Mouse (Mus musculus) ES-E14 (cell line): Measurements from ENCODE around the gene St8sia1. TPM values are rescaled to one million over a fixed set of nuclear protein-coding genes. Genes with fewer than 3 reads are reported as not detected.

Source experiments
- DNase-seq: peaks from one replicate; pipeline ENCODE4 v3.0.0-alpha.2; 2013; ENCODE audit warnings: low read depth, low spot score
- H3K27ac ChIP-seq: 2 replicates; pipeline ENCODE4 v1.5.1; 2012; ENCODE audit warnings: low read depth, mild to moderate bottlenecking, low read length, moderate library complexity, mixed read lengths; ENCODE audit not compliant: poor library complexity, insufficient read depth, severe bottlenecking
- H3K36me3 ChIP-seq: 2 replicates; pipeline ENCODE4 v1.6.1; 2012; ENCODE audit warnings: mild to moderate bottlenecking, low read length, moderate library complexity, mixed read lengths; ENCODE audit not compliant: control insufficient read depth, poor library complexity, insufficient read depth, severe bottlenecking
- H3K4me1 ChIP-seq, 2 experiments: fragments of 150-350 bp in 1 of 2; sonication (generic) in 1 of 2; 2 replicates each; pipeline ENCODE4 v1.6.1; 2012; ENCODE audit warnings: low read length in 2 of 2, mild to moderate bottlenecking in 1 of 2, mixed read lengths in 1 of 2; ENCODE audit not compliant: control insufficient read depth in 2 of 2, insufficient read depth in 2 of 2, poor library complexity in 1 of 2
- H3K4me3 ChIP-seq, 2 experiments: fragments of 150-350 bp in 1 of 2; sonication (generic) in 1 of 2; 2 replicates each; pipeline ENCODE4 v1.5.1; 2012; ENCODE audit warnings: low read length in 2 of 2, low read depth in 1 of 2, mild to moderate bottlenecking in 1 of 2, mixed read lengths in 1 of 2; ENCODE audit not compliant: insufficient read depth in 1 of 2, poor library complexity in 1 of 2, severe bottlenecking in 1 of 2
- H3K9ac ChIP-seq: 2 replicates; pipeline ENCODE4 v1.6.1; 2012; ENCODE audit warnings: low read depth, mild to moderate bottlenecking, low read length, mixed read lengths; ENCODE audit not compliant: poor library complexity, insufficient read depth, severe bottlenecking
- H3K9me3 ChIP-seq: fragments of 150-350 bp; sonication (generic); 2 replicates; pipeline ENCODE4 v1.6.1; 2012; ENCODE audit warnings: low read depth, mild to moderate bottlenecking, low read length; ENCODE audit not compliant: control insufficient read depth, insufficient read depth
- CHD2 ChIP-seq: IDR thresholded peaks from 2 replicates; pipeline ENCODE4 v1.6.1; 2014; ENCODE audit warnings: mild to moderate bottlenecking, low read depth, low read length, inconsistent platforms
- HCFC1 ChIP-seq: IDR thresholded peaks from 2 replicates; pipeline ENCODE4 v1.6.1; 2012; ENCODE audit warnings: low read length, inconsistent platforms, borderline replicate concordance; ENCODE audit not compliant: insufficient read depth
- MAFK ChIP-seq: IDR thresholded peaks from 2 replicates; pipeline ENCODE4 v1.6.1; 2014; ENCODE audit warnings: mild to moderate bottlenecking, low read depth, low read length, inconsistent platforms; ENCODE audit not compliant: insufficient read depth
- ZC3H11A ChIP-seq: IDR thresholded peaks from 2 replicates; pipeline ENCODE4 v1.6.1; 2012; ENCODE audit warnings: low read depth, mild to moderate bottlenecking, inconsistent platforms, low read length, borderline replicate concordance
- ZNF384 ChIP-seq: IDR thresholded peaks from 2 replicates; pipeline ENCODE4 v1.6.1; 2012; ENCODE audit warnings: low read depth, low read length, inconsistent platforms
- in situ Hi-C, 2 experiments: fragments of 600-800 bp; cut with MboI; formaldehyde crosslinking; loops; one replicate each; pipeline ENCODE4 v1.15.1; 2025; ENCODE audit warnings: low sequenced_read_pairs in 2 of 2, inconsistent platforms in 1 of 2; ENCODE audit not compliant: unreplicated experiment in 2 of 2
- total RNA-seq: library from RNA; depleted of rRNA; stranded (reverse); fragments of 300-350 nt; gene quantifications from 2 replicates; pipeline ENCODE4 v1.2.3, GENCODE M21; 2012

St8sia1 gene
- total RNA-seq, 1 experiment = 8.2 TPM

DNA sequence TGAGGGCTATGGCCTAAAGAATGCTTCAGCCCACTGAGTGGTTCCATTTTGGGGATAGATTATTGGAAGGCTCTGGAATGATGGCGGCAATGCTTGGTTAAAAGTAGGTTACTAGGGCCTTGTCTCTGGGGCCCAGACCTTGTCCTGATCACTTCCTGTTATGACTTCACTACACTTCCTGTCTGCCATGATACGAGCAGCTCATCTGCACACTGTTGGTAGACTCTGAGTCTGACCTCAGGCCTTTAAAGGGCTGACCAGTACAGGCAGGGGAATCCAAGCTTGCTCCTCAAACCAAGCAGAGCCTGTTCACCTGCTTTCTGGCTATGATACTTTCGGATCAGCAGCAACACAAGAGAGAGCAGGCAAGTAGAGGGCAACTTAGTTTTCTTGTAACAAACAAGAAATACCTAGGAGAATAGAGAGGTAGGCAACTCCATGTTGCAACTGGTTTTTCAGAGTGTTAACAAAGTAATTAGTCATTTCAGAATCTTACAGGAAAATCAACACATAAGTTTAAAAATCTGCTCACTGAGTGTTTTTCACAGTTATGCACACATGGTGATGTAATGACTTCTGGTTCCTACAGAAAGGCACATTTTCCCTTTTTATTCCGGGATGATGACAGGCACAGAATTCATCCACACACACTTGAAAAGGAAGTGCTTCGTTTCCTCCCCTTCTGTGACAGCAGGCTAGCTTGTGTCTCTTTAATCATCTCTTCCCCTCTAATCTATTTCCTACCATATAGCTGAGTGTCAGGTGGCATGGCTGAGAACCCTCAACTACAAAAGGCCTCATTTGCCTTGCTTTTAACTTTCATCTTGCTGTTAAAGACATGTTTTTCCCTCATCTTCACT is 55.1 kb downstream of the St8sia1 start:
- no peak for DNase-seq
- no peak overlapping the region for H3K9ac ChIP-seq
- no peaks in the 10 kb centered on the region for H3K9me3 ChIP-seq
- H3K36me3 ChIP-seq = peaks cover 2% of the 10 kb centered on the region; the same call in 1 of the 2 replicates
- in situ Hi-C loops = no loop called here
- H3K4me3 ChIP-seq = no peak overlapping the region
- no peak overlapping the region for H3K27ac ChIP-seq
- no peaks in the 10 kb centered on the region for H3K4me1 ChIP-seq
- TF ChIP-seq MAFK (no peak), ZC3H11A (no peak), CHD2 (no peak), HCFC1 (no peak), ZNF384 (no peak)

DNA sequence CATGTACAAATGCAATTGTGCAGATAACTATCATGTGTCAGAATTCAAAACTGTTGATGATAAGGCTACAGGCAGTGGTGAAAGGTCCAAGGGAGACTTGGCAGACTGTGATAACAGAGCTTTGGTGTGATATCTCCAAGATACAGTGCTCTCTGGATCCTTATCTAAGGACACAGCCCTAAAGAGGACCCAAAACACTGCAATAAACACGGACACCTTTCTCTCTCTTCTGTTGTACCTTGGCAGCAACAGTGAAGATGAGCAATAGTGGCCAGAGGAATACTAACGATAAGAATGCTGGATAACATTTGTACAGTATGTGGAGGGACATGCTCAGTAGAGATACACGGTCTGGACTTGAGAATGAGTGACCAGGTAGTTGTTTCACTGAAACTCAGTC is 55.8 kb downstream of the St8sia1 start:
- in situ Hi-C loops = no loop called here

DNA sequence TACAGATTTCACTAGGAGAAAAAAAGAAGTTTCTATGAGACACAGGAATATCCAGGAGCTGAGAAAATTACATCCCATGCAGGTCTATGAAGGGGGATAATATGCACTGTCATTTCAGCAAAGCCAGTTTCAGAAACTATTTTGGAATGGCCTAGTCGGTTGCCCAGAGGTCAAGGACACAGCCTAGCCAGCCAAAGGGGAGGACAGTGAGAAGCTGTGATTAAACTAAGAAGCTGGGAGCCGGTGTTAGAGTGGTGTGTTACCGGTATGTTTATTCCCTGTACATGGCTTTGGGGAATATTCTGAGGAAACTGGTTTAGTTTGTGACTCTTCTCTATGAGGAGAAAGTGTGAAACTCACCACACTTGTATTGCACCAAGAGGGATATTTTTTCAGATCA is 68.9 kb downstream of the St8sia1 start:
- Histone ChIP-seq H3K36me3 (no peaks in the 10 kb centered on the region), H3K9ac (no peak overlapping the region), H3K4me3 (no peak overlapping the region), H3K27ac (no peak overlapping the region), H3K9me3 (no peaks in the 10 kb centered on the region), H3K4me1 (peaks cover 9 to 12% of the 10 kb centered on the region in 2 experiments)
- no peak for DNase-seq
- TF ChIP-seq HCFC1 = no peak
- no peak for TF ChIP-seq CHD2
- TF ChIP-seq ZC3H11A = no peak
- TF ChIP-seq MAFK = no peak
- TF ChIP-seq ZNF384 = no peak
- in situ Hi-C loops = no loop called here

More for the DNA sequence above, 55.8 kb downstream of the St8sia1 start:
- H3K4me3 ChIP-seq = no peak overlapping the region
- no peak for DNase-seq
- no peak overlapping the region for H3K27ac ChIP-seq
- H3K4me1 ChIP-seq = no peaks in the 10 kb centered on the region
- no peak overlapping the region for H3K9ac ChIP-seq
- TF ChIP-seq MAFK (no peak), CHD2 (no peak), ZNF384 (no peak), HCFC1 (no peak), ZC3H11A (no peak)
- H3K36me3 ChIP-seq = peaks cover 2% of the 10 kb centered on the region; the same call in 1 of the 2 replicates
- H3K9me3 ChIP-seq = no peaks in the 10 kb centered on the region

DNA sequence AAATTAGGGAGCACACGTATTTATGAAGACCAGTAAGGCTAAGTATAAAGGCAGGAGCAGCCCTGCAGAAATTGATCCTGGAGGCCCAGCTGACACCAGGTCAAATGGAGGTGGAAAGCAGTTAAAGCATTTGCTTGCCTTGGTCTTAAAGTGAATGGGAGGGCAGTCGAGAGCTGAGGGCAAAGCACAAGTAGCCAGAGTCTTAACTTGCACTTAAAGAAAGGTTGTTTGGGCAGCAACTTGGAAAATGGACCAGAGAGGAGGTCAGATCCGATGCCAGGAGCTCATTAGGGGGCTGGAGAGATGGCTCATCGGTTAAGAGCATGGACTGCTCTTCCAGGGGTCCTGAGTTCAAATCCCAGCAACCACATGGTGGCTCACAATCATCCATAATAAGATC is 70.5 kb downstream of the St8sia1 start:
- no peak for DNase-seq
- Histone ChIP-seq H3K4me1 (peaks cover 21 to 24% of the 10 kb centered on the region in 2 experiments), H3K27ac (no peak overlapping the region), H3K9me3 (no peaks in the 10 kb centered on the region), H3K9ac (no peak overlapping the region), H3K4me3 (no peak overlapping the region), H3K36me3 (no peaks in the 10 kb centered on the region)
- in situ Hi-C loops = no loop called here
- no peak for TF ChIP-seq MAFK
- no peak for TF ChIP-seq CHD2

DNA sequence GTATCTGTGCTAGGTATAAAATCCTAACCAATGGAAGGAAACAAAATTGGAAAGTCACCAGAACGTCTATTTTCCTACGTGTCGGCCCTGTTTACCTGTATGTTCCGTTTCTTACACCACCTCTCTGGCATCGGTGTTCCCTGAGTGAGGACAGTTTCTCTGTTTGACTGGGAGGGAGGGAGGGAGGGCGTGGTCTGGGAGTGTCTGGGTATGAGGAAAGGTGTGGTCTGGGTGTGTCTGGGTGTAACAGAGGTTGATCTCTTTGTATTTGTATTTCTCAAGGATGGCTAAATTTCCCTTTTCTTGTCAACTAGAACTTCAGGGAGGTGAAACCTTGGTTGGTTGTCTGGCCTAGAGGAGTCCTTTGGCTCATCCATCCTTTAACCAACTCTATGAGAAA is 73.9 kb downstream of the St8sia1 start:
- in situ Hi-C loops = no loop called here
- Histone ChIP-seq H3K9me3 (no peaks in the 10 kb centered on the region), H3K27ac (no peak overlapping the region; the same call in 1 of the 2 replicates), H3K9ac (no peak overlapping the region), H3K36me3 (peaks cover 2% of the 10 kb centered on the region; the same call in 1 of the 2 replicates), H3K4me3 (no peak overlapping the region), H3K4me1 (peaks cover 25 to 26% of the 10 kb centered on the region in 2 experiments)
- no peak for DNase-seq
- no peak for TF ChIP-seq ZNF384
- TF ChIP-seq ZC3H11A = no peak
- no peak for TF ChIP-seq HCFC1
- no peak for TF ChIP-seq MAFK
- no peak for TF ChIP-seq CHD2
